ENCODE assay signal across 22 mouse cellular contexts in the genomic region with DNA sequence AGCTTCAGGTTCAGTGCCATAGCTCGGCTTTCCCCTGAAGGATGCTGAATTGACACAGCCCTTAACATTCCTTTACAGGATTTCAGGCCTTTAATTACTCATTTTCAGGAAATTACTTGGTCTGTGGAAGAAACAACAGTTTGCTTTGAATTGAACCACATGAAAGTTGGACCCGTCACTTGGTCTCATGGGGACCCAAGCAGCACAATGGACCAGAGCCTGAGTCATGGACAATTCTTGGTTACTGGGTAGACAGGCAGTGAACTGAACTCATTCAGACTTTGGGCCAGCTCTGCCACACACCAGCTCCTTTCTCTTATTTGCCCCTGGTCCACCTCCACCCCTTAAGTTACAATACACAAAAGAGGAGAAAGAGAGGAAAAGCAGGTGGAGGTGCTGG.
DNase-seq lines count a peak whose midpoint lies in the region; TF ChIP-seq lines count a peak whose summit lies in the region.
"Had no signal": no experiment of that assay in that cellular context is flagged by ENCODE, and none has a peak within 500 bp of the region (broad histone marks: within the 10 kb centered on the region; RNA-seq: fewer than 3 reads in every experiment).

No protein-coding gene starts in this region.

- 82% methylated on average over 2 of the region's 2 CpGs for WGBS in heart, embryonic 10.5 days

- no peaks in the 10 kb centered on the region for H3K9me3 ChIP-seq in heart, embryonic 10.5 days
- H3K9me3 ChIP-seq: embryonic facial prominence, embryonic 12.5 days; forebrain, embryonic 10.5 days; forebrain, embryonic 15.5 days; hindbrain, embryonic 10.5 days; hindbrain, embryonic 15.5 days; limb, embryonic 13.5 days; neural tube, embryonic 12.5 days had no signal

- peak; percentile 94 for DNase-seq in heart, adult 11 months
- DNase-seq in heart, embryonic 10.5 days (ENCODE audit: low spot score), result no peak
- no peak for DNase-seq in left cerebral cortex, adult 2 months (ENCODE audit: extremely low spot score in 1 of 2, low spot score in 2 of 2)
- DNase-seq in left cerebral cortex, postnatal 14 days (ENCODE audit: low spot score in 2 of 2), result no peak
- DNase-seq in Muller cell, postnatal 12 days (ENCODE audit: inconsistent ontology term), result peak; percentile 74
- DNase-seq in frontal cortex, postnatal 10 days (ENCODE audit: low spot score in 2 of 2), result no peak
- DNase-seq: adrenal gland, postnatal 25 days; cerebellum, adult 18-20 months; cerebellum, postnatal 14 days; kidney, adult 11 months; kidney, postnatal 4 days; lung, postnatal 36 days; right cerebral cortex, postnatal 4 days; thymus, postnatal 4 days had no signal

- no peak for TF ChIP-seq CTCF in left cerebral cortex, adult 2 months (IDR thresholded peaks at IDR 0.05)
- TF ChIP-seq CTCF in cortical plate, adult 2 months (IDR thresholded peaks at IDR 0.05; ENCODE audit: extremely low read depth, insufficient read depth, low read length), result no peak

- no peak overlapping the region for H3K27ac ChIP-seq in heart, embryonic 10.5 days
- 0 out of 2 replicates have a peak overlapping the region, but pooled peaks have one; percentile 8 for H3K27ac ChIP-seq in left cerebral cortex, adult 2 months
- peak overlapping the region; percentile 68 for H3K27ac ChIP-seq in cortical plate, adult 2 months (ENCODE audit: insufficient read depth, low read length)
- H3K27ac ChIP-seq: embryonic facial prominence, embryonic 12.5 days; forebrain, embryonic 10.5 days; forebrain, embryonic 15.5 days; hindbrain, embryonic 10.5 days; hindbrain, embryonic 15.5 days; limb, embryonic 13.5 days; neural tube, embryonic 12.5 days had no signal

- no peaks in the 10 kb centered on the region for H3K36me3 ChIP-seq in heart, embryonic 10.5 days
- H3K36me3 ChIP-seq: embryonic facial prominence, embryonic 12.5 days; forebrain, embryonic 10.5 days; forebrain, embryonic 15.5 days; hindbrain, embryonic 10.5 days; hindbrain, embryonic 15.5 days; limb, embryonic 13.5 days; neural tube, embryonic 12.5 days had no signal

- H3K27me3 ChIP-seq in heart, embryonic 10.5 days (ENCODE audit: insufficient read depth, poor library complexity, severe bottlenecking), result no peaks in the 10 kb centered on the region
- H3K27me3 ChIP-seq: embryonic facial prominence, embryonic 12.5 days; forebrain, embryonic 15.5 days; hindbrain, embryonic 15.5 days; limb, embryonic 13.5 days; neural tube, embryonic 12.5 days had no signal

- peaks cover 22% of the 10 kb centered on the region for H3K4me1 ChIP-seq in heart, embryonic 10.5 days
- no peaks in the 10 kb centered on the region for H3K4me1 ChIP-seq in cortical plate, adult 2 months (ENCODE audit: control insufficient read depth, insufficient read depth, low read length)
- H3K4me1 ChIP-seq: forebrain, embryonic 15.5 days; hindbrain, embryonic 15.5 days; neural tube, embryonic 12.5 days had no signal

- TF ChIP-seq POLR2A in cortical plate, adult 2 months (IDR thresholded peaks at IDR 0.05; ENCODE audit: extremely low read depth, insufficient read depth, low read length), result no peak

- H3K4me3 ChIP-seq in heart, embryonic 10.5 days, result no peak overlapping the region
- no peak overlapping the region for H3K4me3 ChIP-seq in left cerebral cortex, adult 2 months
- H3K4me3 ChIP-seq in cortical plate, adult 2 months (ENCODE audit: insufficient read depth, low read length), result no peak overlapping the region
- H3K4me3 ChIP-seq: embryonic facial prominence, embryonic 12.5 days; forebrain, embryonic 10.5 days; forebrain, embryonic 15.5 days; hindbrain, embryonic 10.5 days; hindbrain, embryonic 15.5 days; limb, embryonic 13.5 days; neural tube, embryonic 12.5 days had no signal

- intact Hi-C loops in left cerebral cortex, adult 2 months (cut with DNase I), result no loop called here
- intact Hi-C loops in left cerebral cortex, postnatal 14 days (cut with DNase I), result no loop called here

Comparison
In these comparisons a context has a peak if more than half of its experiments do, and no peak if none do; other contexts are left out.
1. DNase-seq: peak in heart, adult 11 months (single experiment) and Muller cell, postnatal 12 days (single experiment); none in heart, embryonic 10.5 days (single experiment), left cerebral cortex, adult 2 months (0 of 2), left cerebral cortex, postnatal 14 days (0 of 2) and frontal cortex, postnatal 10 days (0 of 2).